Mouse (Mus musculus): ENCODE measurements around the gene Ly6g6e. TPM values are rescaled to one million over a fixed set of nuclear protein-coding genes. Genes with fewer than 3 reads are reported as not detected.

Ly6g6e gene
- polyA plus RNA-seq, 1 experiment from 2014 or later, result 0.81 TPM

DNA sequence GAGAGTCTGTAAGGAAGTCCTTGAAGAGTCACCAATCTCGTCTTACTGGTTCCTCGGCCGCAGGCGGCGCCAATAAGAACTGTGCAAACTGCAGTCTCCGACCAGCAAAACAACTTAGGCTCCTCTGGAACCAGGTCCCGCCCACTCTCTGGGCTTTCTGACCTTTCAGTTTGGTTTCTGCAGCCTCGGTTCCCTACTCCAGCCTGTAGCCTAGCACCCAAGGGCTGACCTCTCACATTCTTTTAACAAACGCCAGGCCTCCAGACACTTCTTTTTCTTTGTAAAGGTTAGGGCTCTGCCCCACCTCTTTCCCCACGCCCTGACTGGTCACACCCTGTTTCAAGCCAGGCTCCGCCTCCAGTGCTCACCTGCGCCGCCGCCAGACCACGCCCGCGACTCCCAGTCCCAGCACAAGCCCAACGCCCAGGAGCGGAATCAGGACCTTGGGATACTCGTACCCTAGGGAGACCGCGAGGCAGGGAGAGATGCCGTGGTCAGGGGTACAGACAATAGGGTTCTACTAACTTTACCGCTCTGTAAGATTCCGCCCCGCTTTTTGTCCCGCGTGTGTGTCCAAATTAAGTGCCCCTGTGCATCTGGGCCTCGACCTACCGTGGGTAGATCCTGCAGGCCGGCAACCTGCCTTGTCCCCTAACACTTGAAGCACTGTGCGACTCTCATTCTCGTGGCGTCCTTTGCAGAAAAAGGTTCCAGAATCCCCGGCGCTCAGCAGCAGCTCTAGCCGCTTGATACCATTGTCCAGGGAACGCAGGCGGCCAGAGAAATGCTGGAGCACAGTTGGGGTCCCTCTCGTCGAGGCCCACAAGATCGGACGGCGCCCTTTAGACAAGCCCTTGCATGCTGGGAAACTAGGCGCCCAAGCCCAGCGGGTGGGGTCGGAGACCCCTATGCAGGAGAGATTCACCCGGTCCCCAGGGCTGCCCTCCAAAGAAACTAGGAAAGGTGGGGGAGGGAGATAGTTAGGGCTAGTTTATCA is 11.5 kb upstream of the Ly6g6e start, which contains the start of gene Ly6g6c:
Gene Ly6g6c (plus strand): TSS at position 438 of the 997 bp plus-strand sequence.
- Histone ChIP-seq H3K36me3 (ENCODE audit: control insufficient read depth, insufficient read depth, low read length) (peaks cover 31% of the 10 kb centered on the region), H3K9me3 (ENCODE audit: control insufficient read depth, low read length) (no peaks in the 10 kb centered on the region), H3K4me1 (ENCODE audit: control insufficient read depth, insufficient read depth, low read length) (peaks cover 32% of the 10 kb centered on the region), H3K4me2 (replicated peaks; ENCODE audit: low read depth, low read length) (peak within 1 kb of the TSS; percentile 71), H3K4me3 (ENCODE audit: low read length) (peak within 1 kb of the TSS; percentile 35), H3K27me3 (ENCODE audit: control insufficient read depth, insufficient read depth, low read length) (no peaks in the 10 kb centered on the region; the same call in 1 of the 2 replicates), H3K27ac (ENCODE audit: low read depth, low read length) (peak within 1 kb of the TSS; percentile 15; the same call in 1 of the 2 replicates), H3K9ac (ENCODE audit: low read depth, low read length) (peak within 1 kb of the TSS; percentile 50; the same call in 1 of the 2 replicates)
- peak; percentile 61 for ATAC-seq (ENCODE audit: low FRiP score, low TSS enrichment)
- 1% methylated on average over 48 of the region's 48 CpGs for WGBS

DNA sequence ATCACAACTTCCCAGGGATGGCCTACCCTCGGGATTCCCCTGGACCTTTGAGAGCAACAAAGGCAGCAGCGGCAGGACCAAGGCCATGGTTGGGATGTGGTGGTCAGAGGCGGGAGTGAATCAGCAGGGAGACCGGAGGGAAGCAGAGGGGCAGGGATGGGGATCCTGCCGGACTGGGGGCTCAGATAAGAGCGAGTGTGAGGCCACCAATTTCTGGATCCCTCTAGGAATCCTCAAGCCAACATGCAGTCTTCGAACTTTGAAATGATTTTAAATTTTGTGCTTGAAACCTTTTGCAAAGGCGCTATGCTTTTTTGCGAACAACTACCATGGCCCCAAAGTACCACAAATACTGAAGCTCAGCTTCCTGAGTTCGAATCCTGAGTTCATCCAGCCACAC is 10.6 kb upstream of the Ly6g6e start, which contains the start of gene Mpig6b:
Gene Mpig6b (minus strand): TSS at position 101 of the 400 bp plus-strand sequence.
- WGBS, result 50% methylated on average over 10 of the region's 10 CpGs

DNA sequence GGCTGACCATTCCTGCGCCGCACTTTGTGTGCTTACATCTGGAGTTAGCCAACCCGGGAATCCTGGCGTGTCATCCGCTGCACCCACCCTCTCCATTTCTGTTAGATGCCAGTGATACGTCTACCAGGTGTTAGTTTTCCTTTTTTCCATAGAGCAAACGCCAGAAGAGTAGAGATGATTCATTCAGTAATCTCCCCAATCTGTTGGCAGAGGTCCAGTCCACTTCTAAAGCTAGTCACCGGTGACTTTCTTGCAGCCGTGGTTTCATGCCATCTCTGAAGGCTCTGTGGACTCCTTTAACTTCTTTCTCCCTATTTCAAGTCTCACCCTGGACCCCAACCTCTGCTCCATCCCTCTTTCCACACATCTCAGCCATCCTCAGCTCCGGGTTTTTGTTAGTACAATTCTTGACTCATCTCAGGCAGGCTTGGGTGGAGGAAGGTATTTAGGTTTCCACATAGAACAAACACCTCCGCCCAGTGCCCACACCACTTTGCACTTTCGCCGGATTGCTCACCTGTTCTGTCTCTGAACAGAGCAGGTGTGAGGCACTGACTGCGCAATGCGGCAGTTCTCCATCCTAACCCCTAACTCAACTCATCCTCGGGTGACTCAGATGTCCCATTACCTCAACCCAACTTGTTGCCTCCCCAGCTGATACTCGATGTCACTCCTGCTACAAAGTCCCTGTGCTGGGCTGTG is 8.3 kb upstream of the Ly6g6e start:
- Histone ChIP-seq H3K27ac (ENCODE audit: low read depth, low read length) (no peak overlapping the region), H3K27me3 (ENCODE audit: control insufficient read depth, insufficient read depth, low read length) (no peaks in the 10 kb centered on the region; the same call in 1 of the 2 replicates), H3K9me3 (ENCODE audit: control insufficient read depth, low read length) (no peaks in the 10 kb centered on the region), H3K9ac (ENCODE audit: low read depth, low read length) (no peak overlapping the region), H3K36me3 (ENCODE audit: control insufficient read depth, insufficient read depth, low read length) (peaks cover under 1% of the 10 kb centered on the region; the same call in 1 of the 2 replicates), H3K4me3 (ENCODE audit: low read length) (no peak overlapping the region), H3K4me1 (ENCODE audit: control insufficient read depth, insufficient read depth, low read length) (peaks cover 20% of the 10 kb centered on the region), H3K4me2 (replicated peaks; ENCODE audit: low read depth, low read length) (no peak overlapping the region)
- no peak for ATAC-seq (ENCODE audit: low FRiP score, low TSS enrichment)
- WGBS, result 83% methylated on average over 17 of the region's 17 CpGs

More for the DNA sequence above, 10.6 kb upstream of the Ly6g6e start, which contains the start of gene Mpig6b:
- H3K27me3 ChIP-seq (ENCODE audit: control insufficient read depth, insufficient read depth, low read length), result no peaks in the 10 kb centered on the region; the same call in 1 of the 2 replicates
- H3K4me1 ChIP-seq (ENCODE audit: control insufficient read depth, insufficient read depth, low read length), result peaks cover 24% of the 10 kb centered on the region
- H3K9ac ChIP-seq (ENCODE audit: low read depth, low read length), result peak within 1 kb of the TSS; percentile 50; the same call in 1 of the 2 replicates
- H3K4me2 ChIP-seq (replicated peaks; ENCODE audit: low read depth, low read length), result peak within 1 kb of the TSS; percentile 71
- H3K4me3 ChIP-seq (ENCODE audit: low read length), result peak within 1 kb of the TSS; percentile 35
- no peaks in the 10 kb centered on the region for H3K9me3 ChIP-seq (ENCODE audit: control insufficient read depth, low read length)
- peaks cover 23% of the 10 kb centered on the region for H3K36me3 ChIP-seq (ENCODE audit: control insufficient read depth, insufficient read depth, low read length)
- no peak for ATAC-seq (ENCODE audit: low FRiP score, low TSS enrichment)
- H3K27ac ChIP-seq (ENCODE audit: low read depth, low read length), result 0 out of 2 replicates have a peak within 1 kb of the TSS, but pooled peaks have one; percentile 15

DNA sequence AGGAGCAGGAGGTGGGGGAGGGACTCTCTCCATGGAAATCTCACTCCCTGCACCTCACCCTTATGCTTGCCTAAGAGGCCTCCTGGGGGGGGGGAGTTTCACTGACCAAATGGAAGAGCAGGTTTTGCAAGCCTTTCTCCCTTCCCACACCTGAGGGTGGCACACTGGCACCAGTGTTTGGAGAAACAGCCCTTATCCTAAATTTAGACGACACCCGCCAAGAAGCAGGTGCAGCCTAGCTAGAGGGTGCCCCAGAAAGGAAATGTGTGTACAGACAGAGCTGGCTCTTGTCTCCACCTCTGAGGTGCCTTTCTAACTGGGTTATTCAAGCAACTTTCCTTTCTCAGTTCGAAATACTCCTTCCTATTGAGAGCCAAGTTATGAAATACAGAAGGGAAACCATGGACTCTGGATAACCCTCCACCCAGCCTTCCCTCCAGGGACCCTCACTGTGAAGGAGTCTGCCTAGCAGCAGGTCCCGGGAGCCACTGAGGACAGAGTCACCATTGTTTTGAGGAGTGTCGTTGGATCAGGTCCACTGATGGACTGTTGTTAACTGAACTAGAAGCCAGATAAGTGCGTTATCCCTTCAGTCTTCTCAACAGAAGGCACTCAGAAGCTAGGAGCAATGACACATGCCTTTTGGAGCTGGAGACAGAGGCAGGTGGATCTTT is 6.0 kb upstream of the Ly6g6e start:
- 59% methylated on average over 6 of the region's 6 CpGs for WGBS
- Histone ChIP-seq H3K27me3 (ENCODE audit: control insufficient read depth, insufficient read depth, low read length) (no peaks in the 10 kb centered on the region; the same call in 1 of the 2 replicates), H3K4me1 (ENCODE audit: control insufficient read depth, insufficient read depth, low read length) (peaks cover 2% of the 10 kb centered on the region; the same call in 1 of the 2 replicates), H3K4me3 (ENCODE audit: low read length) (no peak overlapping the region), H3K4me2 (replicated peaks; ENCODE audit: low read depth, low read length) (no peak overlapping the region), H3K36me3 (ENCODE audit: control insufficient read depth, insufficient read depth, low read length) (no peaks in the 10 kb centered on the region), H3K9me3 (ENCODE audit: control insufficient read depth, low read length) (peaks cover 3% of the 10 kb centered on the region; the same call in 1 of the 2 replicates), H3K27ac (ENCODE audit: low read depth, low read length) (no peak overlapping the region), H3K9ac (ENCODE audit: low read depth, low read length) (no peak overlapping the region)
- ATAC-seq (ENCODE audit: low FRiP score, low TSS enrichment), result no peak

DNA sequence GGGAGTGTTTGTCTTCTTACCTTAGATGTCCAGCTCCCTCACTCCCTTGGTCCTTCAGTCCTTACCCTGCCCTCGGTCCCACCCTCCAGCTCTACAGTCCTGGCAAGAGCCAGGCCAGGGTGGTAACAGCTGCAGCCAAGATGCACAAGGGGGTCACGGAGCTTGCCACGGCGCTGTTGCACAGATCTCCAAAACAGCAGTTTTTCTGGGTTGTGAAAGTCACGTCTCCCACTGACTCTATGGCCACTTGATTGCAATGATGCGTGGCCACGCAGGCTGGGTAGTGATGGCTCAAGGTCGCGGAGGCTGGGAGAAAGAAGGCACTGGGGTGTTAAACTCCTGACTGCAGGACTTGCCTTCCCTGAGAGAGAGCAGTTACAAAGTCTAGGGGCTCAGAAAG is 5.2 kb upstream of the Ly6g6e start:
- 51% methylated on average over 9 of the region's 9 CpGs for WGBS
- no peak for ATAC-seq (ENCODE audit: low FRiP score, low TSS enrichment)
- H3K27ac ChIP-seq (ENCODE audit: low read depth, low read length), result no peak overlapping the region

DNA sequence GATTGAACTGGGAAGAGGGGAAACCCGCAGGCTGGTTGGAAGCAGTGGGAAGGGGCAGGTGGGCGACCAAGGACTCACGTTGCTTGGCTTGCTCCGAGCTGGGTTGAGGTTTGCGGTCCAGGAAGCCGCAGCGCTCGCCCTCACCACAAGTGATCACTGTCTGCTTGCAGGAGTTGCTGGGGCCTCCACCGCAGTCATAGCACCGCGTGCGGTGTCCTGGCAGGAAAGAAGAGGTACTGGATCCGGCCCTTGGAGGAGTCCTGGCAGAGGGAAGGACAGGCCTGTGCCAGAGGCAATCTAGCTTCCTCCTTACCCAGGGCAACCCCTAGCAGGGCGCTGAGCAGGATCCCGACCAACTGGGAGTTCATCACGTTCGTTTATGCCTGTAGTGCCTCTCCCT is 2.6 kb upstream of the Ly6g6e start:
- 22% methylated on average over 17 of the region's 17 CpGs for WGBS
- Histone ChIP-seq H3K36me3 (ENCODE audit: control insufficient read depth, insufficient read depth, low read length) (no peaks in the 10 kb centered on the region), H3K4me1 (ENCODE audit: control insufficient read depth, insufficient read depth, low read length) (peaks cover 9% of the 10 kb centered on the region; the same call in 1 of the 2 replicates), H3K27ac (ENCODE audit: low read depth, low read length) (no peak overlapping the region), H3K9ac (ENCODE audit: low read depth, low read length) (no peak overlapping the region), H3K9me3 (ENCODE audit: control insufficient read depth, low read length) (peaks cover 3% of the 10 kb centered on the region; the same call in 1 of the 2 replicates), H3K4me3 (ENCODE audit: low read length) (no peak overlapping the region), H3K27me3 (ENCODE audit: control insufficient read depth, insufficient read depth, low read length) (peaks cover 2% of the 10 kb centered on the region; the same call in 1 of the 2 replicates), H3K4me2 (replicated peaks; ENCODE audit: low read depth, low read length) (no peak overlapping the region)
- ATAC-seq (ENCODE audit: low FRiP score, low TSS enrichment), result no peak

More for the DNA sequence above, 5.2 kb upstream of the Ly6g6e start:
- Histone ChIP-seq H3K27me3 (ENCODE audit: control insufficient read depth, insufficient read depth, low read length) (no peaks in the 10 kb centered on the region; the same call in 1 of the 2 replicates), H3K4me3 (ENCODE audit: low read length) (no peak overlapping the region), H3K4me2 (replicated peaks; ENCODE audit: low read depth, low read length) (no peak overlapping the region), H3K9ac (ENCODE audit: low read depth, low read length) (no peak overlapping the region), H3K4me1 (ENCODE audit: control insufficient read depth, insufficient read depth, low read length) (0 out of 2 replicates have a peak, but pooled peaks cover 3% of the 10 kb centered on the region), H3K9me3 (ENCODE audit: control insufficient read depth, low read length) (peaks cover 3% of the 10 kb centered on the region; the same call in 1 of the 2 replicates), H3K36me3 (ENCODE audit: control insufficient read depth, insufficient read depth, low read length) (no peaks in the 10 kb centered on the region)

DNA sequence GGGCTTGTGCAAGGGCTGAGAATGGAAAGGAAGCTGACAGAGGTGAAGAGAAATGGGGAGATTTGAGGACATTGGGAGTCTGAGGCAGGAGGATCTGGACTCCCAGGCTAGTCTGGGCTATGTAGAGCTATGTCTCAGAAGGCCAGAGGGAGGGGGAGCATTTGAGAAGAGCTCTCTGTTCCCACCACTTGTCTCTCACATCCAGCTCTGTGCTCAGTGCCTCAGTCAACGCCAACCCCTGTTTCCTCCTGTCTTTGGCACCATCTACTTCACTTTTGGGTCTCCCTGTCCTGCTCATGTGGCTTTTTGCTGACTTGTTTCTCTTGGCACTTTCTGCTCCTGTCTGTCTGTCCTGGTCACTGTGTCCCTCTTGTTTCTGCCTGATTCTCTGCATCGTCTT is 583 bp downstream of the Ly6g6e start:
- 0 out of 2 replicates have a peak, but pooled peaks have one; percentile 25 for ATAC-seq (ENCODE audit: low FRiP score, low TSS enrichment)

More for the DNA sequence above, 583 bp downstream of the Ly6g6e start:
- H3K36me3 ChIP-seq (ENCODE audit: control insufficient read depth, insufficient read depth, low read length), result no peaks in the 10 kb centered on the region
- peaks cover 3% of the 10 kb centered on the region; the same call in 1 of the 2 replicates for H3K9me3 ChIP-seq (ENCODE audit: control insufficient read depth, low read length)
- WGBS, result 15% methylated on average over 2 of the region's 2 CpGs
- H3K27me3 ChIP-seq (ENCODE audit: control insufficient read depth, insufficient read depth, low read length), result peaks cover 2% of the 10 kb centered on the region; the same call in 1 of the 2 replicates
- peaks cover 9% of the 10 kb centered on the region; the same call in 1 of the 2 replicates for H3K4me1 ChIP-seq (ENCODE audit: control insufficient read depth, insufficient read depth, low read length)
- peak overlapping the region; percentile 37; the same call in 1 of the 2 replicates for H3K27ac ChIP-seq (ENCODE audit: low read depth, low read length)
- H3K4me2 ChIP-seq (replicated peaks; ENCODE audit: low read depth, low read length), result peak overlapping the region; percentile 50
- H3K9ac ChIP-seq (ENCODE audit: low read depth, low read length), result peak overlapping the region; percentile 55; the same call in 1 of the 2 replicates
- peak overlapping the region; percentile 31 for H3K4me3 ChIP-seq (ENCODE audit: low read length)
